Mouse (Mus musculus) myocyte (in vitro differentiated cells): ENCODE measurements at regions not wholly inside any gene's neighbourhood (a gene's known extent, or its start where the extent isn't known, plus 50 kb on each side); places are given as distances from the start of the nearest gene placed in this dataset.

Experiments
- H3K27me3 ChIP-seq: one replicate; pipeline ENCODE4 v1.6.1; 2011; ENCODE audit not compliant: control insufficient read depth, insufficient read depth, insufficient read length
- H3K36me3 ChIP-seq: one replicate; pipeline ENCODE4 v1.6.1; 2011; ENCODE audit not compliant: control insufficient read depth, insufficient read depth
- H3K4me2 ChIP-seq: one replicate; pipeline ENCODE4 v1.6.1; 2011; ENCODE audit warnings: low read depth, control low read depth
- H3K4me3 ChIP-seq: one replicate; pipeline ENCODE4 v1.5.1; 2011; ENCODE audit warnings: mild to moderate bottlenecking, control low read depth, moderate library complexity
- H3K79me2 ChIP-seq: one replicate; pipeline ENCODE4 v1.6.1; 2011; ENCODE audit not compliant: control insufficient read depth, insufficient read depth
- H3ac ChIP-seq: one replicate; pipeline ENCODE4 v1.6.1; 2011; ENCODE audit not compliant: control insufficient read depth, insufficient read length
- CEBPB ChIP-seq: IDR thresholded peaks from 2 replicates; pipeline ENCODE4 v1.6.1; 2011; ENCODE audit warnings: mild to moderate bottlenecking, moderate library complexity; ENCODE audit not compliant: poor library complexity, insufficient read depth, severe bottlenecking
- E2F4 ChIP-seq: IDR thresholded peaks from one replicate; pipeline ENCODE4 v1.6.1; 2011; ENCODE audit warnings: mild to moderate bottlenecking, control low read depth, moderate library complexity; ENCODE audit not compliant: insufficient read depth
- MAX ChIP-seq: IDR thresholded peaks from one replicate; pipeline ENCODE4 v1.6.1; 2011; ENCODE audit warnings: low read depth, mild to moderate bottlenecking, control low read depth
- MYOD1 ChIP-seq, 3 experiments: IDR thresholded peaks; one replicate each; pipeline ENCODE4 v1.6.1; 2011; ENCODE audit warnings: control low read depth in 2 of 3, low read depth in 2 of 3, mild to moderate bottlenecking in 2 of 3, moderate library complexity in 1 of 3; ENCODE audit not compliant: insufficient read length in 2 of 3, control insufficient read depth in 1 of 3
- MYOG ChIP-seq, 3 experiments: IDR thresholded peaks; one replicate each; pipeline ENCODE4 v1.6.1; 2011; ENCODE audit warnings: control low read depth in 2 of 3, low read depth in 2 of 3, mild to moderate bottlenecking in 2 of 3; ENCODE audit not compliant: insufficient read length in 2 of 3, control insufficient read depth in 1 of 3, insufficient read depth in 1 of 3
- POLR2A ChIP-seq: IDR thresholded peaks from one replicate; pipeline ENCODE4 v1.6.1; 2011; ENCODE audit warnings: low read depth, mild to moderate bottlenecking, control low read depth, moderate library complexity; ENCODE audit not compliant: insufficient read length
- POLR2AphosphoS2 ChIP-seq: IDR thresholded peaks from one replicate; pipeline ENCODE4 v1.6.1; 2011; ENCODE audit warnings: low read depth, control low read depth; ENCODE audit not compliant: insufficient read length
- REST ChIP-seq: IDR thresholded peaks from one replicate; pipeline ENCODE4 v1.6.1; 2011; ENCODE audit warnings: mild to moderate bottlenecking, control low read depth, moderate library complexity; ENCODE audit not compliant: insufficient read depth, insufficient read length
- SRF ChIP-seq: IDR thresholded peaks from one replicate; pipeline ENCODE4 v1.6.1; 2011; ENCODE audit warnings: low read depth; ENCODE audit not compliant: control insufficient read depth, insufficient read length
- TCF12 ChIP-seq: IDR thresholded peaks from one replicate; pipeline ENCODE4 v1.6.1; 2011; ENCODE audit warnings: mild to moderate bottlenecking, control low read depth; ENCODE audit not compliant: poor library complexity, insufficient read depth, severe bottlenecking
- TCF3 ChIP-seq: IDR thresholded peaks from one replicate; pipeline ENCODE4 v1.6.1; 2011; ENCODE audit warnings: low read depth, control low read depth; ENCODE audit not compliant: insufficient read length
- USF1 ChIP-seq: IDR thresholded peaks from one replicate; pipeline ENCODE4 v1.6.1; 2011; ENCODE audit warnings: low read depth, mild to moderate bottlenecking, control low read depth, moderate library complexity

DNA sequence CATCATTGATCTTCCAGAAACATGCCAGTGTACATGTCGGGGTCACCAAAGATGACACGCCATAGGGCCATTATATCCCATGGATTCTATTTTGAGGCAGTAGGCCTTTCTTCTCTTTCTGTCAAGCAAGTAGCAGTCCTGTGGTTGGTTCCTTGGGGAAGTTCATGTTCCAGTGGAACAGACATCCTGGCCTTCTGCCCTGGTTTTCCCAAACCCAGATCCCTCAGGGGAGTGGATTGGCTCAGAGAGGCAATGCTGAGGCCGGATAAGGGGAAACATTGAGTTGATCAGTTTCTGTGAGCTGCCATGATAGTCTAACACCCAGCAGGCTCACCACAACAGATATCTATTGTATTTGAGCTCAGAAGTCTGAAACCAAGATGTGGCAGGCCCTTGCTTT, 125.9 kb downstream of the Pdgfra start:
- no peak overlapping the region for H3ac ChIP-seq
- H3K79me2 ChIP-seq: no peaks in the 10 kb centered on the region
- no peak overlapping the region for H3K4me3 ChIP-seq
- H3K4me2 ChIP-seq: no peak overlapping the region
- H3K36me3 ChIP-seq: no peaks in the 10 kb centered on the region
- H3K27me3 ChIP-seq: peaks cover 4% of the 10 kb centered on the region
- TF ChIP-seq POLR2A (no peak), SRF (no peak), REST (no peak), MYOG (IDR thresholded peaks at IDR 0.05; ENCODE audit: control insufficient read depth in 1 of 3, insufficient read depth in 1 of 3, insufficient read length in 2 of 3, low read depth in 2 of 3) (no peak), E2F4 (no peak), USF1 (no peak), MYOD1 (IDR thresholded peaks at IDR 0.05; ENCODE audit: control insufficient read depth in 1 of 3, insufficient read length in 2 of 3, low read depth in 2 of 3) (no peak), MAX (no peak), POLR2AphosphoS2 (no peak), TCF3 (no peak), CEBPB (no peak), TCF12 (no peak)

DNA sequence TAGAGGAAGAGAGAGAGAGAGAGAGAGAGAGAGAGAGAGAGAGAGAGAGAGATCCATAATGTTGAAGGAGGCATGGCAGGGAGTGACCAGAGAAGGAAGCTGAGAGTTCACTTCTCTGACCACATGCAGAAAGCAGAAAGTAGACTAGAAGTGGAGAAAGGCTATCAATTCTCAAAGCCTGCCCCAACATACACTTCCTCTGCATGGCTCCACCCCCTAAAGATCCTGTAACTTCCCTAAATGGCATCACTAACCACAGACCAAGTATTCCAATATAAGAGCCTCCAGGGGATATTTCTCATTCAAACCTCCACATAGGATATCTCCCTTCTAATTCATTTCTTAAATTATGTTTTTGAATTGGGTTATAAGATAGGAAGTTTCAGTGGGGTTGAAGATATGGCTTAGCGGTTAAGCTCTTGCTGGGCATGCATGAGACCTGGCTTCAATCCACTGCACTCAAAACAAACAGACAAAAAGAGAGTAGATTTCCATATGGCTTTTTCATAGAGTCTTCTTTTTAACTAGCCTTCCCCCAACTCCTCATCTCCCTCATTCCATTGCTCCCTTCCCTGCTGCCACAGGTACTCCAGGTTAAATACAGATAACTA, 127.6 kb downstream of the Pdgfra start:
- Histone ChIP-seq H3K4me3 (no peak overlapping the region), H3K4me2 (no peak overlapping the region), H3K79me2 (no peaks in the 10 kb centered on the region), H3K27me3 (peaks cover 9% of the 10 kb centered on the region), H3K36me3 (no peaks in the 10 kb centered on the region), H3ac (no peak overlapping the region)
- TF ChIP-seq REST: no peak
- no peak for TF ChIP-seq MYOD1 (IDR thresholded peaks at IDR 0.05; ENCODE audit: control insufficient read depth in 1 of 3, insufficient read length in 2 of 3, low read depth in 2 of 3)
- TF ChIP-seq TCF3: no peak
- TF ChIP-seq POLR2AphosphoS2: no peak
- no peak for TF ChIP-seq SRF
- no peak for TF ChIP-seq USF1
- no peak for TF ChIP-seq TCF12
- no peak for TF ChIP-seq MYOG (IDR thresholded peaks at IDR 0.05; ENCODE audit: control insufficient read depth in 1 of 3, insufficient read depth in 1 of 3, insufficient read length in 2 of 3, low read depth in 2 of 3)
- TF ChIP-seq MAX: no peak
- no peak for TF ChIP-seq E2F4
- TF ChIP-seq CEBPB: no peak
- no peak for TF ChIP-seq POLR2A

DNA sequence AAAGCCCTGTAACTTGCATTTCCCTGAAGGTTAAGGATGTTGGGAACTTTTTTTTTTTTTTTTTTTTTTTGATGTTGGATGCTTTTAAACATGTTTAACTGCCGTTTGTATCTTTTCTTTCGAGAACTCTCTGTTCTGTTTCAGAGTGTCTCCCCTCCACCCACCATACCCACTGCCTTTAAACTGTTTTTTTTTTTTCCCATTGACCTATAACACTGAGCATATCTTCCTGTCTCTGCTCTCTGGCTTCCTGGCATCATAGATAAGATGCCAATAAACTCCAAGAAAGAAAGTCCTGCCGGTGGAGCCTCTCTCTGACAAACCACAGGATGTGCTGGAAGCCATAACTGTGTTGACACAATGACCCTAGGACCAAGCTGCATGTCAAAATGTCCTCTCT, 128.6 kb downstream of the Pdgfra start:
- H3K27me3 ChIP-seq: peaks cover 9% of the 10 kb centered on the region
- H3K79me2 ChIP-seq: no peaks in the 10 kb centered on the region
- H3ac ChIP-seq: no peak overlapping the region
- H3K36me3 ChIP-seq: no peaks in the 10 kb centered on the region
- no peak overlapping the region for H3K4me3 ChIP-seq
- TF ChIP-seq REST (no peak), MYOG (IDR thresholded peaks at IDR 0.05; ENCODE audit: control insufficient read depth in 1 of 3, insufficient read depth in 1 of 3, insufficient read length in 2 of 3, low read depth in 2 of 3) (no peak), E2F4 (no peak), SRF (no peak)
- no peak overlapping the region for H3K4me2 ChIP-seq

DNA sequence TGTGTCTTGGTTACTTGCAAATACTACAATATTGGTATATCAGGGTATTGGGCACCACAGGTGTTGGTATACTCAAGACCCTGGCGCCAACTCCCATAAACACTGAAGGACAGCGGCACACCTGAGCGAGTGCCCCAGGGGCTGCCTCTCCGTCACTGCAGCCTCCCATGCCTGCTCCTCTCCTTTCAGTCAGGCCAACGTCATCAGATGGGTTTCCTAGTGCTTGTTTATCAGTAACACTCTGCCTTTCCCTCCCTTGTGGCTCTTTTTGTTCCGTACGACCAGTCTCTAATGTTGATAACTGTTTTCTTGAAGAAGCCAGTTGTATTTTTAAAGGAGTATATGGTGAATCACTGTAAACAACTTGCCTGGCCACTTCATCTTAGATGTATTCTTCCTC, 129.4 kb downstream of the Pdgfra start:
- Histone ChIP-seq H3ac (no peak overlapping the region), H3K4me3 (no peak overlapping the region), H3K36me3 (no peaks in the 10 kb centered on the region), H3K79me2 (no peaks in the 10 kb centered on the region), H3K4me2 (no peak overlapping the region), H3K27me3 (peaks cover 14% of the 10 kb centered on the region)
- TF ChIP-seq USF1: no peak
- no peak for TF ChIP-seq CEBPB
- no peak for TF ChIP-seq POLR2A
- TF ChIP-seq MAX: no peak
- no peak for TF ChIP-seq SRF
- TF ChIP-seq MYOG (IDR thresholded peaks at IDR 0.05; ENCODE audit: control insufficient read depth in 1 of 3, insufficient read depth in 1 of 3, insufficient read length in 2 of 3, low read depth in 2 of 3): no peak
- TF ChIP-seq E2F4: no peak
- no peak for TF ChIP-seq POLR2AphosphoS2
- TF ChIP-seq REST: no peak
- no peak for TF ChIP-seq TCF3
- no peak for TF ChIP-seq MYOD1 (IDR thresholded peaks at IDR 0.05; ENCODE audit: control insufficient read depth in 1 of 3, insufficient read length in 2 of 3, low read depth in 2 of 3)
- TF ChIP-seq TCF12: no peak

DNA sequence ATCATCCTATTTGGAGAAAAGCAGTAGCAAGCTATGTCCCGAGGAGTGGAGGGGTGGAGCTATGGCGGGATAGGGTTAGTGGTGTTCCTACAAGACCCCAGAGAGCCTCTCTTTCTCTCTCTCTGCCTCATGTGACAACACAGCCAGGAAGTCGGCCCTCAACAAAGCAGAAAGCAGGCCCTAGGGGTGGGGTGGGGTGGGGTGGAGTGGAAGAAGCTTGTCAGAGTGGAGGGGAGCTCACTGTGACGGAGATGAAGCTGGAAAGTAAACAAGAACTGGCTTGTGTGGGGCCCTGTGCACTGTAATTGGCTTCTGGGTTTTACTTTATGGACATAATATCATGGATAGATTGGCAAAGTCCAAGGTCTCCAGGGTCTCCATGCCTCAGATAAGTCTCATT, 130.5 kb downstream of the Pdgfra start:
- Histone ChIP-seq H3K4me2 (no peak overlapping the region), H3K4me3 (no peak overlapping the region), H3K79me2 (no peaks in the 10 kb centered on the region), H3K36me3 (no peaks in the 10 kb centered on the region), H3K27me3 (peaks cover 14% of the 10 kb centered on the region), H3ac (no peak overlapping the region)
- TF ChIP-seq MYOD1 (IDR thresholded peaks at IDR 0.05; ENCODE audit: control insufficient read depth in 1 of 3, insufficient read length in 2 of 3, low read depth in 2 of 3) (no peak), SRF (no peak), REST (no peak), POLR2A (no peak), E2F4 (no peak), CEBPB (no peak), TCF3 (no peak), MAX (no peak), POLR2AphosphoS2 (no peak), USF1 (no peak), MYOG (IDR thresholded peaks at IDR 0.05; ENCODE audit: control insufficient read depth in 1 of 3, insufficient read depth in 1 of 3, insufficient read length in 2 of 3, low read depth in 2 of 3) (no peak), TCF12 (no peak)
